Mouse (Mus musculus): Measurements from ENCODE around the gene Fosb.

Fosb gene

DNA sequence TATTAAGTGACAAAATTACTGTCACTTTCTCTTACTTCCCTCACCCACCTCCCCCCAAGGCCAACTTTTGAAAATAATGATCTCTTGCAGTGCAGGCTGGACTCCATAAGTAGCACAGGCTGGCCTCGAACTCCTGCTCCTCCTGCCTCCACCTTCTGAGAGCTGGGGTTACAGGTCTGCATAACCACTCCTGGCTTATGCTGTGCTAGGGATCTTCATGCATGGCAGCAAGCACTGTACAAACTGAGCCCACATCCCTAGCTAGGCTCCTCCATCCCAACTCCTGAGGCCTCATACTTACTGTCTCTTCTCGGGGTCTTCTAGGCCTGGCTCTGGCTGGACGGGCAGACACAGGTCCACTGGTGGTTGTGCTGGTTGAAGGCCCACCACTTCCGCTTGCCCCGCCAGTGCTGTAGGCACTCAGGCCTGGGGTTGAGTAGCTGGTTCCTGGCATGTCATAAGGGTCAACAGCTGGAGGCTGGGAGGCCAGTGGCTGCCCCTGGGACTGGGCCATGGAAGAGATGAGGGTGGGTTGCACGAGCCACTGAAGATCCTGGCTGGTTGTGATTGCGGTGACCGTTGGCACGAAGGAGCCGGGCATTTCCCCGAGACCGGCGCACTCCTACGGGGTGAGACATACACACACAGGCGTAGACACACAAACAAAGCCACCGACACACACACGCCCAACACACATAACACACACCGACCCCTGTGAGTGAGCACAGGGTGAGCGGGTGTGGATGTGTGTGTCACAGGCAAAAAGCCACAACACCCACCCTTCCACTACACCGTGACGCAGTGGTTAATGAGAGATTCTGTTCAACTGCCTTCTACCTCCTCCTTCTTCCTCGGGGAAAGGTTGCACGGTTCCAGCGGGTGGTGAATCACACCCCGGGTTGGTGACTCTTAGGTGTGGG, 2.8 kb downstream of the Fosb start:
- DNase-seq (ENCODE audit: extremely low spot score): no peak

DNA sequence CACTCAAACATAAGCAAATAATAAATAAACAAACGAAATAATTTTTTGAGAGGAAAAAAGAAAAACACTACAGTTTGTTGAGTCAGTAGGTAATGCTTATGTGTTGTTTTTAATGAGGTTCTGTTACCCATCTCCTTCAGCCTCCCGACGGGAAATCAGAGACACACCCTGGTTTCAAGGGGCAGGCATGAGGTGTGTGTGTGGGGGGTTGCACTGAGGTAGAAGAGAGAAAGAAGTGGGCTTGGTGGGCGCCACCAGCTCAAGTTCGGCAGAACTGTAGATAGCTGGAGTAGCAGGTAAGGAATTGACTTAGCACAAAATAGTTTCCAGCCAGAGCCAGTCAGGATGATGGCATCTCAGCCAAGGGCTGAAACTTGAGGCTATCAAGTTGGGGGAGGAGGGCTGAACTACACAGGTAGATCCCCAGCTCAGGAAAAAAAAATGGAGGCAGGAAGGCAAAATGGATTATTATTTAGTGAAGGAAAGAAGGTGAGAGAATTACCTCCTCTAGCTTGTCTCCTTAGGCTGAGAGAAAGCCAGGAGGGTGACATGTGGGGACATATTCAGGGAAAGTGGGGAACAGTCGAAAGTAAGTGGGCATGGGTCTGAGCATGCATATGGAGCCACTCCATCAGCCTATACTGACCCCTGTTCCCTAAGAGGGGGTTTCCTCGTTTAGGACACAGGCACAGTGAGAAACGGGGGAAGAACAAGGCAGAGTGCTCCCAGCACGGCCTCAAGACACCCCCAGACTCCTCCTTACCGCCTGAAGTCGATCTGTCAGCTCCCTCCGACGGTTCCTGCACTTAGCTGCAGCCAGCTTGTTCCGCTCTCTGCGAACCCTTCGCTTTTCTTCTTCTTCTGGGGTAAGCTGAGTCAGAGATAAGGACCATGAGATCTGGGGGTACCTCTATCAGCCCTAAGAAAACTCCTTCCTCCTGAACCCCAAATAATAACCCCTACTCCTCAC, 3.8 kb downstream of the Fosb start:
- DNase-seq (ENCODE audit: extremely low spot score): no peak

DNA sequence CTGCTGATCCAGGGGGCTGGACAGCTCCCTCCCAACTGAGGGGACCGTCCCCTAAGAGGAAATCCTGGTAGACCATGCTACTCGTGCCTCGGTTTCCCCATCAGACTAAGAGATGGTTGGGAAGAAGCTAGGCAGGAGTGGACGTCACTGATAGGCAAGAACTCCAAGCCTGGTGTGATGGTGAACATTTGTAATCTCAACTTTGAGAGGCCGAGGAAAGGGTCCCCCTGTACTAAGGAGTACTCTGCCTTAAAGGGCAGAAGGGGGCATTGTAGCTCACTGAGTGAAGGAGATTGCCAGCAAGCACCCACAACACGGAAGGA, 4.5 kb downstream of the Fosb start:
- DNase-seq (ENCODE audit: extremely low spot score): no peak

DNA sequence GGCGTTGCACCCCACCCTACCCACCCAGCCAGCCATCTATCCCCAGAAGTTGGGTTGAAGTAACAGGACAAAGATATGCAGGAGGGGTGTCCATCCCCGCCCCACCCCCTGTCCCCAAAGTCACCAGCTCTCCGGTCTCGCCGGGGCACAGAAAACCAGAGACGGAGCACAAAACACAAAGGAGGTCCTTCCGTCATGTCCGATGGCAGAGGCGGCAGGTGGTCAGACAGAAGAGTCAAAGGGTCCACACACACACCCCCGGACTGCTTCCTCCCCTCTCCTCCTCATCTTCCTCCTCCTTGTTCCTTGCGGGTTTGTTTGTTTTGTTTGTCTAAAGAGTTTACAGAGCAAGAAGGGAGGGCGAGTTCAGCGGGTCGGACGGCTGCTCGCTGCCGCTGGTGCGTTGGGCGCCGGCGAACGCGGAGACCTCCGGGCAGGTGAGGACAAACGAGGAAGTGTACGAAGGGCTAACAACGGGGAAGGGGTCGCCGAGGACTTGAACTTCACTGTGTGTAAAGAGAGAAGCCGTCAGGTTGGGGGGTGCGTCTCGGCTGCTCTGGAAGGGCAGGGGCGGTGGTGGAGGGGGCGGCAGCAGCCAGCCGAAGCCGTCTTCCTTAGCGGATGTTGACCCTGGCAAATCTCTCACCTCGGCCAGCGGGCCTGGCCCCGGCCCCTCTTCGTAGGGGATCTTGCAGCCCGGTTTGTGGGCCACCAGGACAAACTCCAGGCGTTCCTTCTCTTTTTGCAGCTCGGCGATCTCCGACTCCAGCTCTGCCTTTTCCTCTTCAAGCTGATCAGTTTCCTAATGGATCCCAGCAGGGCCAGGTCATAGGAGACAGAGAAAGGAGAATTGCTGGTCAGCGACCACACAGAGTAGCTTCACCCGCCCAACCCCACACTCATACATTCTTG, 5.1 kb downstream of the Fosb start:
- DNase-seq (ENCODE audit: extremely low spot score): no peak

DNA sequence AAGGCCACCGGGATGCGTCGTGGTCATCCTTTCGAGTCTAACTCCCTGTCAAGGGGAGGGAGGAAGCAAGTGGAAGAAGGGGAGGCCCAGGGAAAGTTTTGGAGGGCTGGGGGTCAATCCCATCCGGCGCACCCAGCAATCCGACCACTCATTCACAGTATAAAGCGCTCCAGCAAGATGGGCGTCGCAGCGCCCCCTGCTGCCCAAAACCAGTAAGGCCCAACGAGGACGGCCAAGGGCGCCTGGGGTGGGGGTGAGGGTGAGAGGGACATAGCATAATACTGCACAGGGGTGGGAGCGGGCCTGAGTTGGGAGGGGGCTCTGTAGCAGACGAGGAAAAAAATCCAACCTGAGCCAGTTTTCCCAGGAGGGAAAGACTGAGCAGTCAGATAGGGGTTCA, 6.1 kb downstream of the Fosb start:
- DNase-seq (ENCODE audit: extremely low spot score): peak; percentile 88

DNA sequence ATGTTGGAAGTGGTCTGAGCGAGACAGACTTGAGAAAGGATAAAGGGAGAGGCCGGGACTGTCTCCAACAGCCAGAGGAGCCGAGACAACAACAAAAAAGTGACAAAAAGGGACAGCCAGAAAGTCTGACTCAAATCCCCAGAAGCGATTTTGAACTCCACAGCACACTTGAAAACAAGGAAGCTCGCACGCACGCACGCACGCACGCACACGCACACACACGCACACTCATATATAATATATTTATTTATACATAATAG, 6.9 kb downstream of the Fosb start:
- no peak for DNase-seq (ENCODE audit: extremely low spot score)

DNA sequence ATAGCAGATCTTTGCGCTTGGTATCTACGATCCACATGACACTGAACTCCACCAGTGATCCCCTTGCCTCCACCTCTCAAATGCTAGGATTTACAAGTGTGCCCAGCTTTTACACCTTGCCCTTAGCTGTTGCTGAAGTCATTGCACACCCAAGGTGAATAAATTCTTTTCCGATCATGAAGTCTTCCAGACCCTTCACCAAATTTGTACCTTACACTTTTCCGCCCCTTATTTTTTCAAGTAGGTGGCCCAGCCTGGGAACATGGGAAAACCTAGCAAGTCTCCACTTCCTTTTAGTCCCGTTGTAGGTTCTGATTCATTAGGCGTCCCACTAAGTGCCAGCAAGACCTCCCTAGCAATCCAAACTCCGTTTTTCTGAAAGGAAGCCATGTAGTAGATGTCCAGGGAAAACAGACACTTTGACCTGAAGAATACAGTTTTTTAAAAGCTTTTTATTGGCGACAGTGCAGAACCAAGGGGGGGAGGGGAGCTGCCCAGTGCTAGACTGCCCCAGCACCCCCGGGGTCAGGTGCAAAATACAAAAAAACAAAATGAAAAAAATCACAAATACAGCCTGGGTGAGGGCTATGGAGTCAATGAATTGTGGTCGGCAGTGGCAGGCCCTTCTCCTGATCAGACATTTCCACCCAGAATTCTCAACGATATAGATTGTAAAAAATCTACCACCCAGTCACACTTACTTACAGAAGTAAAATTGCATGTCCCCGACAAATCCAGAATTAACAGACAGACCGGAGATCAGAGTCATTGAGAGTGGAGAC, 7.4 kb downstream of the Fosb start:
- no peak for DNase-seq (ENCODE audit: extremely low spot score)

DNA sequence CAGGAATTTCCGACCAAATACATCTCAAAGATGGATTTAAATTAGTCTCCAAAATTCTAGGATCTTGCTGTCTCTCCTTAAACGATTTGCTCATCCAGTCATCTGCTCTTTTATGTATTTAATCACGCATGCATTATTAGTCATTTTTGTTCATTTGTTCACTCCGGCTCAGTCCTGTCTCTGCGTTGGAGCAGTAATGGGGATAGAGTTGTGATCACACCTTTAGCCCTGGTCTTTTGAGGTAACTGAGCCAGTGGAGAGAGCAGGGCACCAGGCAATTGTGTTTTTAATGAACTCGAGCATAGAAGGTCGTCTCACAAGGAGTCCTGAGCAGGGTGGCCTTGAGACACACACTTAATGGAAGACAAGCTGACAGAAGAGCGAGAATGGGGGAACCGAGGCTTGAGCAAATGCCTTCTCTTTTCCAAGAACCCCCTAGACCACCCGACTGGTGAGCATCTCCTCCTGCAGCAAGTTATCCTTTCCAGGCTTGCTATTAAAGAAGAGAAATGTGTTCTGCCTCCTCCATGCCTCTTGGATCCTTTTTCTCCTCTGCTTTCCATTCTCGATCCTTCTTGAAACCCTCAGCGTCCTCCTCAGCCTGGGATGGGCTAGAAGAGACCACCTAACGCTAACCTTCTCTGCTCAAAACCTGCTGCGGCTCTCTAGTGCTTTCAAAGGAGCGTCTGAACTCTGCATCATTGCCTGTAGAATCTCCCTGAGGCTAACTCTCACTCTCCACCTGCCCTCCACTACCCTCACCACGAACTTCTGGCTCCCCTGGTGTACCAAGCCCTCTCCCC, 8.2 kb downstream of the Fosb start:
- no peak for DNase-seq (ENCODE audit: extremely low spot score)

DNA sequence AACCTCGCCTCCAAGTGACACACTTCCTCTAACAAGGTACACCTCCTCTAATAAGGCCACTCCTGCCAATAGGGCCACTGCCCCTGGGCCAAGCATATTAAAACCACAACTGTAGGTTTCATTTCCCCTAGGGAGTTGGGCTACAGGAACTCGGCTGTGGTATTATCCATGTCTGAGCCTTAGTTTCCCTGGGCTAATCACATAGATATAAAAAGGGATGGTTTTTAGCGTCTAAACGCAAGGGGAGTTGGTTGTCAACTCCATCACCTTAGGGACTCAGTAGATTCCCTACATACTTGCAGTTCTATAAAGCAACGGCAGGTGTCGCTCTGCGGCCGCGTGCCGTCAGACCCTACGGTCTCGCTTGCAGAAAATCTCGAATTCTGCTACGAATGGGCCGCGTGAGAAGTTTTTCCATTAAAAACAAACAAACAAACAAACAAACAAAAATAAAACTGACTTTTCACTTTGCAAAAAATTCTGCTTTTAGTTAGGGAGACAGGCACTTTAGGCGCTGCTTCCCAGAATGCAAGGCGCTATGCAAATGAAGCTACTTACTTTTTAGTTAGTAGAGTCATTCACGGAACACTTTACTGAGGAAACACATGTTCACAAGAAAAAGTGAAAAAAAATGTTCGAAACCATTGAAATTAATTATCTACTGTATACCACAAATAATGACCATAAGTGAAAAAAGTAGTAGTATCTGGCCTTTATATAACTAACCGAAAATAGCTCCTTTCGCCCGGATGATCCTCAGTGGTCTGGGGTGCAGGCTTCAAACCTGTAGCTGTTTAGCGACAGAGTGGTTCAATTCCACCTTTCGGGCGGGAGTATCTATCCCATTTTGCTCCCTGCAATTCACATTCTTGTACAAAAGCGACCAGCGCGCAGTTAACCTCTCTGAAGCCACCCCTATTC, 9.1 kb downstream of the Fosb start:
- peak; percentile 84 for DNase-seq (ENCODE audit: extremely low spot score)

DNA sequence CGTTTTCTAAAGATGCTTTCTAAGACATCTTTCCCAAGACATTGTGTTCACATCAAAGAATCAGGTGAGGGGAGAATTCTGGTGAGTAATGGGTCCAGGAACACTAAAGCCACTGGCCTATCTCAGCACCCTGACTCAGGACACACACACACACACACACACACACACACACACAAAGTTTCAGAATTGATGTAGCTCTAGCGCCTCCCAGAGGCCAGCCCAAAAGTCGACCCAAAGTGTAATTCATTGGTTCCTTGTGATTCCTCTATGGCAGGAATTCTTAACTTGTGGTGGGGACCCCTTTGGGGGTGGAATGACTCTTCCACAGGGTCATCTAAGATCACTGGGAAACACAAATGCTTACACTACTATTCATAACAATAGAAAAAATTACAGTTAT, 10.7 kb downstream of the Fosb start:
- DNase-seq (ENCODE audit: extremely low spot score): peak; percentile 57

DNA sequence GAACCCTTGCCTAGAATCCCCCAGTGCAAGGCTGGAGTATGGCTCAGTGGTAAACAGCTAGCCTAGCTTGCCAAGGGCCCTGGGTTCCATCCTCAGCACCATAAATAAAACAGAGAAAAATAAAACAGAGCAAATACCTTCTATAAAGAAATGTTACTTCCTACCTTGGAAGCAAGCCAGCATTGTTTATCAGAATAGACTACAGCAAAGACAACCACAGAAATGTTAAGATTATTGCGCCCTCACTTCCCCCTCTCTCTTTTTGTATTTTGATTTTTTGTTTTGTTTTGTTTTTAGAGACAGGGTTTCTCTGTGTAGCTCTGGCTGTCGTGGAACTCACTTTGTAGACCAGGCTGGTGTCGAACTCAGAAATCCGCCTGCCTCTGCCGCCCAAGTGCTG, 12.1 kb downstream of the Fosb start:
- DNase-seq (ENCODE audit: extremely low spot score): no peak

DNA sequence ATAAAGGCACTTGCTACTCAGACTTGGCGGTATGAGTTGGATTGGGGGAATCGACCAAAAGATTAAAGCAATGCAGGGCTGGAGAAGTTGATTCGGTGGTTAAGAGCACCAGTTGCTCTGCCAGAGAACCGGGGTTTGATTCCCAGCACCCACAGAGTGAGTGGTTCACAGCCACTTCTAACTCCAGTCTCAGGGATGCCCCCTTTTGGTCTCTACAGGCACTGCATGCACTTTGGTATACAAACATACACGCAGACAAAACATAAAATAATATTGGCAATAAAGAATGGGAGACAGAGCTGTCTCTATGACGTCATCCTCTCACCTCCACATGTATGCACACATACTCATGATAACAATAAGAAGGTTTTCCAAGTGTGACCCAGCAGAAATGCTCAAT, 12.8 kb downstream of the Fosb start:
- DNase-seq (ENCODE audit: extremely low spot score): no peak

DNA sequence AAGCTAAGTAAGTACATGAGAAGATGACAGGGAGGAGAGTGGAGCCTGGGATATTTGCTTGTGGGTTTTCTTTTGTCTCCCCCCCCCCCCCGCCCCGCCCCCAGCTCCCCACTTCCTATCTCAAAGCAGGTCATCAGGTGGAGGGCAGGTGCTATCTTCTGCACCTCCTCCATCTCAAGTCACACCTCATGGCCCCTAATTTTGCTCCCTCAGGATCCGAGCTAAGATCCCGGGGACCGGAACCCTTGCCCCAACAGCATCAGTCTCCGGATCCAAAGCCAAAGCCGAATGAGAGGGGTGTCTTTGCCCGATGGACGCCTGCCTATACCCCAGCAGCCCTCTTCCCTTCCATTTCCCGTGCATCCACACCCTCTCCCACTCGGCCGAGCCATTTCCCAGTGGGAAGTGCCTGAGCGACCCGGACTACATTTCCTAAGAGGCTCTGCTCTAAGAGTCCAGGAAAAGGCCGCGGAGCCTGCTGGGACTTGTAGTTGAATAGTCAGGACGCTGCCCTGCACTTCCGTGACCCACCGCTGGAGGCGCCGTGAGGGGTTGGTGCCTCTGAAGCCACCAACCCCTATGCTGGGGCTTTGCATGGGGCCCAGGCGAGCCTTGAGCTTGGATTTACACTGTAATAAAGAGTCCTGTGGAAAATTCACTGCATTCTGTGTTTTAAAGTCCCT, 14.2 kb downstream of the Fosb start:
- peak; percentile 94 for DNase-seq (ENCODE audit: extremely low spot score)

DNA sequence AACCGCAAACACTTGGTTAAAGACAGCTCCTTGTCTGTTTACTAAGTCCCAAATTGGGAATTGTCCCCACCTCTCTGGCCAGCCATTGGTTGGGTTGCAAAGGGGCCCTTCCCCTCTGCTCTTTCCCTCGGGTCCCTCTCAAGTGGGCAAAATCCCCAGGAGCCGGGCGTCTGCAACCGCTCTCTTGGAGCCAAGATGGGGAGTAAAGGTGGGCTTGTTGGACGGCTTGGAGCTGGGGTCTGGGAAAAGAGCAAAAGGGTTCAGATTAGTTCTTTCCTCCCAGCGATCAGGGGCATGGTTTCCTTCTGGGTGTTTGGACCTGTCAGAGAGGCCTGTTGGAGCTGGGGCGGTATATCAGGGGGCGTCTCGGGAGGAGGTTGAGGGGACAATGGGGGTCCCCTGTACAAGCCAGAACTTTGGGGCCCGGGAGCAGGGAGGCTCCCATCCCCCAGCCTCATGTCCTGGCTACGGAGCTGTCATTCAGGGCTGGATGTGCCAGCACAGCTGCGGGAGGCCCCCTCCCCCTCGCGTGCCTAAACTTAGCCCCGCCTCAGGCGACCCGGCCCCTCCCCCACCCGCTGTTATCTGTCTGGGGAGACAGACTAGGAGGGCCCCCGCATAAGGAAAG, 18.8 kb downstream of the Fosb start:
- DNase-seq (ENCODE audit: extremely low spot score): peak; percentile 65

DNA sequence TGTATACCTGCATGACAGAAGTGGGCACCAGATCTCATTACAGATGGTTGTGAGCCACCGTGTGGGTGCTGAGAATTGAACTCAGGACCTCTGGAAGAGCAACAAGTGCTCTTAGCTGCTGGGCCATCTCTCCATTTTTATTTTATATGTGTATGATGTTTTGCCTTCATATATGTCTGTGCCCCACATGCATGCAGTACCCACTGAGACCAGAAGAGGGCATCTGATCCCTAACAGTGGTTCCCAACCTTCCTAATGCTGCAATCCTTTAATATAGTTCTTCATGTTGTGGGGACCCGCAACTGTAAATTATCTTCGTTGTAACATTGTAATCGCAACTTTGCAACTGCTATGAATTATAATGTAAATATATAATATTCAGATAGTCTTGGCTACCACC, 25.1 kb downstream of the Fosb start:
- DNase-seq (ENCODE audit: extremely low spot score): no peak

DNA sequence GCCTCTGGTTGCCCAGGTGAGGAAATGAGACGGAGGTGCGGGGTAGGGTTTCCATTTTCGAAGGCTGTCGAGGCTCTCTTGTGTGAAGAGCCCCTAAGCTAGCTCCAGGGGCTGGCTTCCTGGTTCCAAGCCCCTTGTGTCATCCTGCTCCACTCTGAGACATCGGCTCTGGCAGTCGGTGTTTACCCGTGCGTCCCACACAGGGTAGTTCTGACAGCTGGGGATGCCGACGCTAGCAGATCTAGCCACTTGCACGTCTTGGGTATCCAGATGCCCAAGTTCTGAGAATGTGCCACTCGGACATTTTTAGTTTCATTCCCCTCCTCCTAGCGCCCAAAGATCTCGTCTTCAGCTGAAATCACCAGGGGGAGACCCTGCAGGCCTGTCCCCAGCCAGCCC, 26.4 kb downstream of the Fosb start:
- DNase-seq (ENCODE audit: extremely low spot score): no peak

DNA sequence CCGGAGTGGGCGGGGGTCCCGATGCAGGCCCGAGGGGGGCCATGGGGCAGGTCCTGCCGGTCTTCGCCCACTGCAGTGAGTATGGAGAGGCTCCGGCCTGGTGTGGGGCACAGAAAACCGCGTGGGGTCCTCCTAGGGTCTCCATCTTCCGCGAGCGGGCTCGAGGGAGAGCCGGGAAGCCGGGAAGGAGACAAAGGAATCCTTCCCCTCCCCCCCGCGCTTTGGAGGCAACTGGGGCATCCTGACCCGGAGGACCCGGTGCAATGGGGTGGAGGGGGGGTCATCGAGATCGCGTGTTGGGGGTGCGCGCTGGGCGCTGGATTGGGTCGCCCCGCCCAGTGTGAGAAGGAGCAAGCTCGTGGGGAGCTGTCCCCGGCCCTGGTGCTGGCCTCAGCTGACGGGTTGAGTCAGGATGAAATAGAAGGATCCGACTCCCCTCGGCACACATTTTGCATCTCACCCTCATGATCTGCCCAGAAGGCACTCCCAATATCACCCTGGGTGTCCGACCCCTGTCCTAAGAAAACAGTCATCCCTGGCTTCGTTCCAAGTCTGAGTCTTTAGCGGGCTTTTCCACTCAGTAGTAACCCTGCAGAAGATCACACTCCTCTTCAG, 27.0 kb downstream of the Fosb start:
- DNase-seq (ENCODE audit: extremely low spot score): peak; percentile 71

DNA sequence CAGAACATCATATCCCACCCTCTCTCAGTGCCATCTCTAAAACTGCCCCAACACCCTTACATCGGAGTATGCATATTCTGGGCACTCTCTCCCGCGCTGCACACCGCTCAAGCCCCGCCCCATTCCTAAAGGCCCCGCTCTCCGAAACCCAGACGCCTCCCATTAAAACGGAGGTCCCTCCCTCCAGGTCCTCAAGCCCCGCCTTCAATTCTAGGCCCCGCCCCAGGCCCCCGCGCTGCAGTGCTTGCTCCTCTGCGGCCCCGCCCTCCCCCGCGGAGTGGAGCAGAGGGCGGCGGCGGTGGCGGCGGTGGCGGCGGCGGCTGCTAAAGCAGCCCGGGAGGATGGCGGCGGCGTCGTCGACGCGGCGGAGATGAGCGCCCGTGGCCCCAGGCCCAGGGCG, 27.5 kb downstream of the Fosb start, which contains the start of gene Rtn2:
Gene Rtn2 (plus strand): TSS at position 240 of the 400 bp plus-strand sequence.
- DNase-seq (ENCODE audit: extremely low spot score): peak; percentile 89

All from embryo, embryonic 9.5 days (tissue).